Mouse (Mus musculus) CH12.LX (cell line): ENCODE measurements around the gene Reln. TPM values are rescaled to one million over a fixed set of nuclear protein-coding genes. Genes with fewer than 3 reads are reported as not detected.

Source experiments
- DNase-seq: peaks from one replicate; pipeline ENCODE4 v3.0.0-alpha.2; 2013; ENCODE audit errors: extremely low read depth
- H3K27ac ChIP-seq: 2 replicates; pipeline ENCODE4 v1.5.1; 2012; ENCODE audit warnings: low read depth, mild to moderate bottlenecking, control low read depth, moderate library complexity; ENCODE audit not compliant: insufficient read depth
- H3K27me3 ChIP-seq: replicated peaks from 2 replicates; pipeline ENCODE3; 2012; ENCODE audit warnings: inconsistent platforms
- H3K36me3 ChIP-seq, 2 experiments: replicated peaks in 1 of 2; 2 replicates each; pipeline versions ENCODE3 to v1.6.1; 2012; ENCODE audit warnings: inconsistent platforms in 1 of 2, low read length in 1 of 2, mild to moderate bottlenecking in 1 of 2, mixed read lengths in 1 of 2, moderate library complexity in 1 of 2; ENCODE audit not compliant: control insufficient read depth in 1 of 2, insufficient read depth in 1 of 2
- H3K4me1 ChIP-seq, 2 experiments: 2 replicates each; pipeline ENCODE4 v1.6.1; 2012; ENCODE audit warnings: inconsistent platforms in 1 of 2, moderate library complexity in 1 of 2; ENCODE audit not compliant: insufficient read depth in 2 of 2, control insufficient read depth in 1 of 2
- H3K4me2 ChIP-seq: 2 replicates; pipeline ENCODE4 v1.6.1; 2012; ENCODE audit warnings: low read depth, mild to moderate bottlenecking, control low read depth; ENCODE audit not compliant: poor library complexity, insufficient read depth, severe bottlenecking
- H3K4me3 ChIP-seq, 3 experiments: fragments of 150-350 bp in 1 of 3; sonication (generic) in 1 of 3; replicated peaks in 1 of 3; 2 replicates each; pipeline versions ENCODE3 to v1.5.1; 2011 to 2012; ENCODE audit warnings: low read depth in 2 of 3, low read length in 2 of 3, mild to moderate bottlenecking in 2 of 3, moderate library complexity in 2 of 3, control low read depth in 1 of 3, improper control_type of control experiment in 1 of 3, inconsistent platforms in 1 of 3, mixed read lengths in 1 of 3; ENCODE audit not compliant: poor library complexity in 1 of 3
- H3K79me2 ChIP-seq: replicated peaks from 2 replicates; pipeline ENCODE4 v1.6.1; 2012; ENCODE audit warnings: mild to moderate bottlenecking, moderate library complexity; ENCODE audit not compliant: control insufficient read depth, poor library complexity, insufficient read depth, severe bottlenecking; ENCODE audit errors: extremely low read depth
- H3K9ac ChIP-seq: 2 replicates; pipeline ENCODE4 v1.6.1; 2012; ENCODE audit warnings: low read depth, mild to moderate bottlenecking, control low read depth, moderate library complexity; ENCODE audit not compliant: insufficient read depth
- H3K9me3 ChIP-seq: replicated peaks from 2 replicates; pipeline ENCODE3; 2012; ENCODE audit warnings: low read length, inconsistent platforms, mixed read lengths
- CHD2 ChIP-seq: IDR thresholded peaks from 2 replicates; pipeline ENCODE4 v1.6.1; 2011; ENCODE audit warnings: low read length, improper control_type of control experiment
- GABPA ChIP-seq: IDR thresholded peaks from 2 replicates; pipeline ENCODE4 v1.6.1; 2012; ENCODE audit warnings: low read depth, low read length, improper control_type of control experiment, inconsistent platforms; ENCODE audit not compliant: insufficient replicate concordance
- MEF2A ChIP-seq: IDR thresholded peaks from 2 replicates; pipeline ENCODE4 v1.6.1; 2014; ENCODE audit warnings: low read depth, mild to moderate bottlenecking, inconsistent platforms, low read length, improper control_type of control experiment, borderline replicate concordance
- NELFE ChIP-seq: IDR thresholded peaks from 2 replicates; pipeline ENCODE4 v1.6.1; 2011; ENCODE audit warnings: low read depth, low read length, improper control_type of control experiment
- POLR2AphosphoS2 ChIP-seq: IDR thresholded peaks from 2 replicates; pipeline ENCODE4 v1.6.1; 2011; ENCODE audit warnings: low read depth, low read length, improper control_type of control experiment
- RAD21 ChIP-seq: IDR thresholded peaks from 2 replicates; pipeline ENCODE4 v1.6.1; 2011; ENCODE audit warnings: low read depth, mild to moderate bottlenecking, low read length, improper control_type of control experiment, moderate library complexity
- TBP ChIP-seq: conservative IDR thresholded peaks from 2 replicates; pipeline ENCODE4 v1.6.1; 2011; ENCODE audit warnings: low read depth, low read length, improper control_type of control experiment
- UBTF ChIP-seq: IDR thresholded peaks from 2 replicates; pipeline ENCODE4 v1.6.1; 2012; ENCODE audit warnings: low read depth, mild to moderate bottlenecking, inconsistent platforms, low read length, improper control_type of control experiment, moderate library complexity
- ZC3H11A ChIP-seq: IDR thresholded peaks from 2 replicates; pipeline ENCODE4 v1.6.1; 2012; ENCODE audit warnings: low read depth, mild to moderate bottlenecking, inconsistent platforms, low read length, improper control_type of control experiment
- dilution Hi-C: fragments of 300-500 bp; cut with MboI; formaldehyde crosslinking; loops from 2 replicates; pipeline ENCODE4 v1.14.3; 2020; ENCODE audit warnings: low sequenced_read_pairs; ENCODE audit not compliant: extremely low pct_unique_long_range_greater_than_20kb, extremely low pct_ligation_motif_present
- in situ Hi-C: fragments of 300-500 bp; cut with MboI; formaldehyde crosslinking; loops from 3 replicates; pipeline ENCODE4 v1.14.3; 2019; ENCODE audit warnings: low sequenced_read_pairs, low pct_ligation_motif_present, low pct_unique_long_range_greater_than_20kb, mixed read lengths
- polyA plus RNA-seq: library from polyadenylated mRNA; unstranded; fragments of >175 nt; gene quantifications from 2 replicates; pipeline ENCODE4 v1.2.1, GENCODE M21; 2012; ENCODE audit warnings: low read depth; ENCODE audit not compliant: insufficient read length
- total RNA-seq, 2 experiments: library from RNA; depleted of rRNA; stranded (reverse); fragments of 300-350 nt in 1 of 2; fragments of >200 nt in 1 of 2; gene quantifications; 2 replicates each; pipeline ENCODE4 v1.2.3; 2012 to 2014

The Reln gene
- total and polyA plus RNA-seq, 3 experiments = 0.03 to 0.04 TPM; not detected in 1

- in situ Hi-C loops = no loop called here
- TF ChIP-seq NELFE (no peak), POLR2AphosphoS2 (no peak), TBP (no peak)
- H3K4me2 ChIP-seq = no peak overlapping the region
- H3K36me3 ChIP-seq = no peaks in the 10 kb centered on the region
- H3K9ac ChIP-seq = no peak overlapping the region
- H3K27me3 ChIP-seq = no peaks in the 10 kb centered on the region
- H3K79me2 ChIP-seq = no peaks in the 10 kb centered on the region
- peaks cover 3% of the 10 kb centered on the region in 2 experiments; a peak in 3 of 4 replicates for H3K4me1 ChIP-seq
- dilution Hi-C loops = no loop called here
- no peak overlapping the region for H3K4me3 ChIP-seq
- DNase-seq = no peak
- H3K9me3 ChIP-seq = no peaks in the 10 kb centered on the region
- no peak overlapping the region for H3K27ac ChIP-seq
Measured at GRCm38 (mm10) chr5:21896586-21896985, 447.9 kb downstream of the Reln start.

- TF ChIP-seq GABPA (no peak), MEF2A (no peak), CHD2 (no peak), UBTF (no peak)
- Histone ChIP-seq H3K79me2 (no peaks in the 10 kb centered on the region), H3K36me3 (no peaks in the 10 kb centered on the region), H3K9me3 (no peaks in the 10 kb centered on the region), H3K9ac (no peak overlapping the region), H3K4me3 (no peak overlapping the region), H3K4me1 (peaks cover 3 to 6% of the 10 kb centered on the region in 2 experiments), H3K27ac (no peak overlapping the region), H3K4me2 (no peak overlapping the region), H3K27me3 (no peaks in the 10 kb centered on the region)
- DNase-seq = no peak
- dilution Hi-C loops (no loop called here), in situ Hi-C loops (no loop called here)
Measured at GRCm38 (mm10) chr5:21894168-21894567, 450.3 kb downstream of the Reln start.

GRCm38 (mm10) chr5:21866750-21867149 lies 477.8 kb downstream of the Reln start:
- in situ Hi-C loops = no loop called here
- H3K4me3 ChIP-seq = no peak overlapping the region
- no peak overlapping the region; the same call in 1 of the 2 replicates for H3K4me2 ChIP-seq
- no peaks in the 10 kb centered on the region for H3K36me3 ChIP-seq
- TF ChIP-seq ZC3H11A (no peak), RAD21 (no peak)
- TF ChIP-seq, all 38 proteins: peak for 0
- Histone ChIP-seq H3K27ac (no peak overlapping the region), H3K79me2 (no peaks in the 10 kb centered on the region), H3K9me3 (no peaks in the 10 kb centered on the region), H3K9ac (no peak overlapping the region), H3K27me3 (no peaks in the 10 kb centered on the region), H3K4me1 (peaks cover 0 to 12% of the 10 kb centered on the region in 2 experiments; a peak in 2 of 4 replicates)
- DNase-seq = no peak
- dilution Hi-C loops = no loop called here
